8 mouse cellular contexts compared by ENCODE assay signal in genomic region chr2:179722776-179723386, GRCm38 (mm10).
A peak's percentile ranks its signal among the peaks of the same experiment; 100 is the strongest.
DNase-seq lines count a peak whose midpoint lies in the region; ATAC-seq and TF ChIP-seq lines count a peak whose summit lies in the region.

No protein-coding gene starts in this region.

- no peaks in the 10 kb centered on the region for H3K36me3 ChIP-seq in CH12.LX (replicated peaks in 1 of 2; ENCODE audit: control insufficient read depth in 1 of 2, insufficient read depth in 1 of 2, low read length in 1 of 2)
- H3K36me3 ChIP-seq in midbrain, embryonic 12.5 days = no peaks in the 10 kb centered on the region

- TF ChIP-seq EP300 in CH12.LX (IDR thresholded peaks at IDR 0.05; ENCODE audit: low read length) = peak; percentile 85

- no peak overlapping the region for H3K27ac ChIP-seq in cerebellum, adult 2 months (ENCODE audit: insufficient read depth, low read length)
- H3K27ac ChIP-seq in CH12.LX (ENCODE audit: insufficient read depth, low read depth) = peak overlapping the region; percentile 88
- no peak overlapping the region for H3K27ac ChIP-seq in midbrain, embryonic 12.5 days (replicated peaks)

- DNase-seq in cerebellum, adult 2 months = no peak
- DNase-seq in cerebellum, adult 8-10 months = no peak
- peak; percentile 18 to 32 for DNase-seq in kidney, postnatal 4 days
- DNase-seq in kidney, postnatal 10 days = no peak
- DNase-seq in CH12.LX (ENCODE audit: extremely low read depth) = peak; percentile 95
- DNase-seq in frontal cortex, adult 2 months (ENCODE audit: extremely low spot score in 1 of 2, low spot score in 1 of 2) = no peak
- DNase-seq in right cerebral cortex, adult 18-20 months = no peak

- H3K9me3 ChIP-seq in CH12.LX (replicated peaks; ENCODE audit: low read length) = no peaks in the 10 kb centered on the region
- no peaks in the 10 kb centered on the region for H3K9me3 ChIP-seq in midbrain, embryonic 12.5 days

- dilution Hi-C loops in CH12.LX (cut with MboI; ENCODE audit: extremely low pct_ligation_motif_present, extremely low pct_unique_long_range_greater_than_20kb, low sequenced_read_pairs) = no loop called here

- peak; percentile 34; the same call in 1 of the 2 replicates for ATAC-seq in midbrain, embryonic 12.5 days (ENCODE audit: low FRiP score, low read depth)

- peak overlapping the region; percentile 23 for H3K9ac ChIP-seq in CH12.LX (ENCODE audit: insufficient read depth, low read depth)
- H3K9ac ChIP-seq in midbrain, embryonic 12.5 days (replicated peaks) = no peak overlapping the region

- 77% methylated on average over 4 of the region's 4 CpGs for WGBS in cerebellum, adult 2 months
- 79% methylated on average over 4 of the region's 4 CpGs for WGBS in midbrain, embryonic 12.5 days

- H3K79me2 ChIP-seq in CH12.LX (replicated peaks; ENCODE audit: control insufficient read depth, extremely low read depth, insufficient read depth, poor library complexity, severe bottlenecking) = no peaks in the 10 kb centered on the region

- peak overlapping the region; percentile 18; the same call in 1 of the 2 replicates for H3K4me2 ChIP-seq in CH12.LX (ENCODE audit: insufficient read depth, low read depth, poor library complexity, severe bottlenecking)
- no peak overlapping the region for H3K4me2 ChIP-seq in midbrain, embryonic 12.5 days (replicated peaks)

- TF ChIP-seq POLR2A in cerebellum, adult 2 months (IDR thresholded peaks at IDR 0.05; ENCODE audit: borderline replicate concordance, insufficient read depth, low read length) = no peak
- TF ChIP-seq POLR2A in CH12.LX (IDR thresholded peaks at IDR 0.05; ENCODE audit: low read depth, low read length) = no peak

- H3K4me1 ChIP-seq in cerebellum, adult 2 months (ENCODE audit: control insufficient read depth, insufficient read depth, low read length) = no peaks in the 10 kb centered on the region
- peaks cover 36 to 82% of the 10 kb centered on the region in 2 experiments for H3K4me1 ChIP-seq in CH12.LX (ENCODE audit: control insufficient read depth in 1 of 2, insufficient read depth in 2 of 2)
- H3K4me1 ChIP-seq in midbrain, embryonic 12.5 days = peaks cover 15% of the 10 kb centered on the region; the same call in 1 of the 2 replicates

- in situ Hi-C loops in CH12.LX (cut with MboI; ENCODE audit: low pct_ligation_motif_present, low pct_unique_long_range_greater_than_20kb, low sequenced_read_pairs) = no loop called here

- no peak overlapping the region for H3K4me3 ChIP-seq in cerebellum, adult 2 months (replicated peaks; ENCODE audit: insufficient read depth, low read depth, low read length)
- H3K4me3 ChIP-seq in CH12.LX (replicated peaks in 1 of 3; ENCODE audit: low read depth in 2 of 3, low read length in 2 of 3, poor library complexity in 1 of 3) = peak overlapping the region in 2 of 3 experiments; percentile 1 to 50
- no peak overlapping the region for H3K4me3 ChIP-seq in midbrain, embryonic 12.5 days

- no peaks in the 10 kb centered on the region for H3K27me3 ChIP-seq in cerebellum, adult 2 months (ENCODE audit: control insufficient read depth, insufficient read depth, low read length)
- H3K27me3 ChIP-seq in CH12.LX (replicated peaks) = no peaks in the 10 kb centered on the region
- peaks cover 5% of the 10 kb centered on the region; the same call in 1 of the 2 replicates for H3K27me3 ChIP-seq in midbrain, embryonic 12.5 days

- TF ChIP-seq CTCF in cerebellum, adult 2 months (IDR thresholded peaks at IDR 0.05; ENCODE audit: borderline replicate concordance, insufficient read depth, low read depth, low read length) = peak; percentile 48
- TF ChIP-seq CTCF in CH12.LX (conservative IDR thresholded peaks at IDR 0.05 in 1 of 2, IDR thresholded peaks at IDR 0.05 in 1 of 2; ENCODE audit: low read depth in 2 of 2, low read length in 2 of 2) = peak; percentile 64 to 78

- TF ChIP-seq RAD21 in CH12.LX (IDR thresholded peaks at IDR 0.05; ENCODE audit: low read depth, low read length) = peak; percentile 88

TF ChIP-seq in CH12.LX, 34 proteins besides CTCF, POLR2A, EP300 and RAD21:
- no peak for TF ChIP-seq E2F4 (IDR thresholded peaks at IDR 0.05; ENCODE audit: insufficient replicate concordance, low read depth, low read length)
- peak; percentile 90 for TF ChIP-seq ETS1 (conservative IDR thresholded peaks at IDR 0.05; ENCODE audit: low read depth, low read length)
- TF ChIP-seq RCOR1 (conservative IDR thresholded peaks at IDR 0.05; ENCODE audit: low read depth, low read length) = no peak
- TF ChIP-seq MAX (IDR thresholded peaks at IDR 0.05; ENCODE audit: low read length) = peak; percentile 91
- no peak for TF ChIP-seq POLR2AphosphoS2 (IDR thresholded peaks at IDR 0.05; ENCODE audit: low read depth, low read length)
- TF ChIP-seq TBP (conservative IDR thresholded peaks at IDR 0.05; ENCODE audit: low read depth, low read length) = no peak
- 0 out of 2 replicates have a peak, but pooled peaks have one; percentile 5 for TF ChIP-seq CHD1 (IDR thresholded peaks at IDR 0.05; ENCODE audit: low read depth, low read length)
- no peak for TF ChIP-seq ZMIZ1 (IDR thresholded peaks at IDR 0.05; ENCODE audit: low read depth, low read length)
- TF ChIP-seq MYC (IDR thresholded peaks at IDR 0.05; ENCODE audit: low read depth, low read length) = peak; percentile 91
- TF ChIP-seq HCFC1 (IDR thresholded peaks at IDR 0.05; ENCODE audit: low read depth, low read length) = no peak
- peak; percentile 55; the same call in 1 of the 2 replicates for TF ChIP-seq ELF1 (IDR thresholded peaks at IDR 0.05; ENCODE audit: low read depth, low read length)
- no peak; the same call in 1 of the 2 replicates for TF ChIP-seq NELFE (IDR thresholded peaks at IDR 0.05; ENCODE audit: low read depth, low read length)
- TF ChIP-seq UBTF (IDR thresholded peaks at IDR 0.05; ENCODE audit: low read depth, low read length) = no peak
- TF ChIP-seq GABPA (IDR thresholded peaks at IDR 0.05; ENCODE audit: insufficient replicate concordance, low read depth, low read length) = no peak
- no peak for TF ChIP-seq MAFK (IDR thresholded peaks at IDR 0.05; ENCODE audit: insufficient replicate concordance, low read length)
- no peak for TF ChIP-seq ZKSCAN1 (IDR thresholded peaks at IDR 0.05; ENCODE audit: borderline replicate concordance, low read depth, low read length)
- peak; percentile 97 for TF ChIP-seq TCF12 (IDR thresholded peaks at IDR 0.05; ENCODE audit: low read depth, low read length)
- TF ChIP-seq ZNF384 (IDR thresholded peaks at IDR 0.05; ENCODE audit: low read depth, low read length) = no peak
- TF ChIP-seq MEF2A (IDR thresholded peaks at IDR 0.05; ENCODE audit: borderline replicate concordance, low read depth, low read length) = peak; percentile 76; the same call in 1 of the 2 replicates
- TF ChIP-seq IRF4 (IDR thresholded peaks at IDR 0.05; ENCODE audit: low read depth, low read length) = peak; percentile 95
- no peak for TF ChIP-seq ZC3H11A (IDR thresholded peaks at IDR 0.05; ENCODE audit: low read depth, low read length)
- peak; percentile 75 for TF ChIP-seq USF1 (IDR thresholded peaks at IDR 0.05; ENCODE audit: low read depth, low read length)
- TF ChIP-seq SMC3 (IDR thresholded peaks at IDR 0.05; ENCODE audit: low read depth, low read length) = peak; percentile 71
- peak; percentile 87 for TF ChIP-seq BHLHE40 (IDR thresholded peaks at IDR 0.05; ENCODE audit: low read depth, low read length)
- TF ChIP-seq JUND (conservative IDR thresholded peaks at IDR 0.05; ENCODE audit: low read depth, low read length) = peak; percentile 52; the same call in 1 of the 2 replicates
- no peak; the same call in 1 of the 2 replicates for TF ChIP-seq MXI1 (IDR thresholded peaks at IDR 0.05; ENCODE audit: low read depth, low read length)
- no peak for TF ChIP-seq CHD2 (IDR thresholded peaks at IDR 0.05; ENCODE audit: low read length)
- TF ChIP-seq KAT2A (IDR thresholded peaks at IDR 0.05; ENCODE audit: insufficient replicate concordance, low read length) = no peak
- TF ChIP-seq JUN (IDR thresholded peaks at IDR 0.05; ENCODE audit: insufficient read depth, low read depth, low read length) = peak; percentile 77
- no peak for TF ChIP-seq PAX5 (IDR thresholded peaks at IDR 0.05; ENCODE audit: low read length)
- TF ChIP-seq NRF1 (IDR thresholded peaks at IDR 0.05; ENCODE audit: low read depth, low read length) = no peak
- no peak; the same call in 1 of the 2 replicates for TF ChIP-seq SIN3A (IDR thresholded peaks at IDR 0.05; ENCODE audit: low read length)
- no peak for TF ChIP-seq MAZ (IDR thresholded peaks at IDR 0.05; ENCODE audit: low read depth, low read length)
- TF ChIP-seq USF2 (conservative IDR thresholded peaks at IDR 0.05; ENCODE audit: low read depth, low read length) = peak; percentile 54

Comparison
In these comparisons a context has a peak if more than half of its experiments do, and no peak if none do; other contexts are left out.
1. DNase-seq: peak in kidney, postnatal 4 days (2 of 2) and CH12.LX (single experiment); none in cerebellum, adult 2 months (0 of 2), cerebellum, adult 8-10 months (single experiment), kidney, postnatal 10 days (single experiment), frontal cortex, adult 2 months (0 of 2) and right cerebral cortex, adult 18-20 months (single experiment).
2. H3K4me3 ChIP-seq: peak in CH12.LX (2 of 3); none in cerebellum, adult 2 months (single experiment) and midbrain, embryonic 12.5 days (single experiment).